Mouse (Mus musculus) CD4-positive naive resting alpha-beta T cell, adult 76 days (primary cell): ENCODE measurements around the gene Bbs5. TPM values are rescaled to one million over a fixed set of nuclear protein-coding genes. Genes with fewer than 3 reads are reported as not detected.

Experiments
- total RNA-seq: library from RNA; stranded (reverse); gene quantifications from one replicate; pipeline ENCODE4 v1.2.4, GENCODE M21; 2023

Bbs5 gene
- total RNA-seq, result not detected

DNA sequence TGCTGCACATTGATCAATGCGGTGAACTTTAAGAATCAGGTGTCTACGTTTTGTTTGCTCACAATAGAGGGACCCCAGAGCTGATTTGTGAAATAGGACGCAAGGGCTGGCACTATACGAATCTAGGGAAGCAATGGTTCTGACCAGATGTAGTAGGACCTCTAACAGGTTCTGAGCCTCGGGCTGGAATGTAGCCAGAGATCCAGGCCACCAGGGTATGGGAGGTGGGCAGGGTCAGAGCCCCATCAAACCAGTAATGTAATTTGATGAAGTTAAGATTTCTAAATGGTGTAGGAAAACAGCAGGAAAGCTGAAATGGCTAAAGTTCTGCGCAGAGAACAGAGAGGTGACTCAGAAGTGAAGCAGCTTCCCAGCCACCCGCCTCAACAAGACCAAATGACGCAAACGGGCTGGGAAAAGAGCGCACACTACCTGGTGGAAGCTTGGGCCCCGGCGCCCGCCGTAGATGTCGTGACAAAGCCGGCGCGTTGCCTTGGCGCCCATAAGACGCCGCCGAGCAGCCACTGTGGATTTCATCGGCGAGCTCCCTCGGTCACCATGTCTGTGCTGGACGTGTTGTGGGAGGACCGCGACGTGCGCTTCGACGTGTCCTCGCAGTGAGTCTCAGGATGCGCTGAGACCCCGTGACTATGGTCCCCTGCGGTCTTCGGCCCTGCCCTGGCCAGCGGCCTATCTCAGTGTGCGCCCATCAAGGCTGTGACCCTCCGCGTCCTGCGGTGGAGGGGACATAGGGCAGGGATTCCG lies at the start of gene Bbs5:
Gene Bbs5 (plus strand): TSS at position 446 of the 765 bp plus-strand sequence.

DNA sequence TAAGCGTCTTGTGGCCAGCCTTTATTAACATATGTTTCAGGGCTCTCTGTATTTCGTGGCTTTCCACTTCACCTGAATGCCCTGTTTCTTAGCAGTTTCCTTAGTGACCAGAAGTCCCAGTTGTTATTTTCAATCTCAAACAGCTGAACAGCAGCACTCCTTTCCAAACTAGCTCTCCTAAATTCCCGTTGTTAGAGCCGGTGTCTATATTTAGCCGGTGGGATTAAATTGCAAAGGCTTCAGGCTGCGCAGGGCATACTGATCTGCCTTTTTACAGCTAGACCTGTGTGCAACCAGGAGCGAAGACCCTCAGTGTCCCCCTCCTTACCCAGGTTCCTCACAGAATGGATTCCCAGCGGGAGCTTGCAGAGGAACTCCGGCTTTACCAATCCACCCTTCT lies 22.9 kb downstream of the Bbs5 start, which contains the start of gene Klhl41:
Gene Klhl41 (plus strand): TSS at position 268 of the 400 bp plus-strand sequence.

DNA sequence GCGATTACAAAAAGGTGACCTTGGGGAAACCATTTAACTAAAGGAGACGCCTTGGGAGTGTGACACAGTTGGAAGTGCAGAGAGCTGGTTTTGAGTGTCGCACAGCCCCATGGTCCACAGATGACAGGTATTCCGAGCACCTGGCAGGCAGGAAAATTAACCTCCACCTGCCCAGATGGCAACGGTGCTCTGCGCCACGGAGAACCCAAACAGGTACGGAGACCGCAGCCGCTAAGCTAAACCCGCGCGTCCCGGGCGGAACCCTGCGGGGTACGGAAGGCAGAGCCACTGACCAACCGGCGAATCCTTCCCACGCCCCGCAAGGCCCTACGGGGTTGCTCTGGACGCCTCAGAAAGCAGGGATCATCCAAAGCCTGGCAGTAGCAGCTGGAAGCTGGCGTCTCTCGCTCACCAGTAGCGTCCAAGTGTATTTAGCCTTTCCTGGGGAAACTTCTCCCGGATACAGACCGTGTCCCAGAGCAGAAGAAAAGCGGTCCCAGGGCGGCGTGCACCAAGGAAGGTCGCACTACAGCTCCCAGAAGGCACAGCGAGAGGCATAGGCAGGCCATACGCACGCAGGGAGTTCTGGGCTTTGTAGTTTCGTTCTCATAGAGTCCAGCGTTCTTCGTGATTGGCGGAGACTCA lies 66.1 kb downstream of the Bbs5 start, which contains the start of gene Fastkd1:
Gene Fastkd1 (minus strand): TSS at position 536 of the 645 bp plus-strand sequence.

Other genes with a start within 250 kb of the Bbs5 start
- not detected for gene Lrp2, start 61.1 kb upstream of the Bbs5 start, total RNA-seq
- not detected for gene Klhl41, start 22.9 kb downstream of the Bbs5 start, total RNA-seq
- gene Fastkd1, start 66.3 kb downstream of the Bbs5 start, total RNA-seq, result 14.1 TPM
- 118 TPM for gene Ppig, start 75.4 kb downstream of the Bbs5 start, total RNA-seq
- 2.6 TPM for gene Ccdc173, start 142.4 kb downstream of the Bbs5 start, total RNA-seq
- 18.3 TPM for gene Phospho2, start 142.5 kb downstream of the Bbs5 start, total RNA-seq
- gene Klhl23, start 174.8 kb downstream of the Bbs5 start, total RNA-seq, result not detected
- 174 TPM for gene Ssb, start 214.4 kb downstream of the Bbs5 start, total RNA-seq
- gene Mettl5, start 238.4 kb downstream of the Bbs5 start, total RNA-seq, result 13.2 TPM